Mouse (Mus musculus) lung, embryonic 14.5 days (tissue): ENCODE measurements around the gene Col23a1. TPM values are rescaled to one million over a fixed set of nuclear protein-coding genes. Genes with fewer than 3 reads are reported as not detected.
A peak's percentile ranks its signal among the peaks of the same experiment; 100 is the strongest.

ENCODE experiments used
- ATAC-seq: fragments of 200-750 bp; cut with Nextera tagmentation; 2 replicates; pipeline ENCODE4 v1.8.0; 2017; ENCODE audit warnings: mild to moderate bottlenecking, moderate TSS enrichment, moderate library complexity; ENCODE audit not compliant: insufficient read depth
- DNase-seq: peaks from one replicate; pipeline ENCODE4 v3.0.0-alpha.2; 2015
- H3K27ac ChIP-seq: fragments of 300-500 bp; sonication (generic); 2 replicates; pipeline ENCODE4 v1.5.1; 2014; ENCODE audit warnings: low read depth, mild to moderate bottlenecking, moderate library complexity
- H3K27me3 ChIP-seq: fragments of 300-500 bp; sonication (generic); 2 replicates; pipeline ENCODE4 v1.6.1; 2014; ENCODE audit warnings: low read length, control low read depth; ENCODE audit not compliant: insufficient read depth
- H3K36me3 ChIP-seq: fragments of 300-500 bp; sonication (generic); 2 replicates; pipeline ENCODE4 v1.6.1; 2014; ENCODE audit warnings: control low read depth; ENCODE audit not compliant: insufficient read depth
- H3K4me1 ChIP-seq: fragments of 300-500 bp; sonication (generic); 2 replicates; pipeline ENCODE4 v1.6.1; 2014; ENCODE audit warnings: antibody characterized with exemption, control low read depth; ENCODE audit not compliant: insufficient read depth
- H3K4me2 ChIP-seq: fragments of 300-500 bp; sonication (generic); 2 replicates; pipeline ENCODE4 v1.6.1; 2014; ENCODE audit warnings: mild to moderate bottlenecking
- H3K4me3 ChIP-seq: fragments of 300-500 bp; sonication (generic); 2 replicates; pipeline ENCODE4 v1.5.1; 2014; ENCODE audit warnings: low read depth, low read length
- H3K9ac ChIP-seq: fragments of 300-500 bp; sonication (generic); 2 replicates; pipeline ENCODE4 v1.6.1; 2014
- H3K9me3 ChIP-seq: fragments of 300-500 bp; sonication (generic); 2 replicates; pipeline ENCODE4 v1.6.1; 2016; ENCODE audit warnings: low read depth, low read length, control low read depth
- CTCF ChIP-seq: IDR thresholded peaks from 2 replicates; pipeline ENCODE4 v1.5.1; 2016; ENCODE audit warnings: antibody characterized with exemption, low read depth
- WGBS: fragments of 180-500 bp; shearing (Covaris S2); extraction: QIAGEN DNeasy Blood & Tissue Kit; methylation state at CpG from one replicate; pipeline ENCODE4 v1.1.7; 2014; 5-methylcytosine and 5-hydroxymethylcytosine counted together
- polyA plus RNA-seq: library from polyadenylated mRNA; unstranded; fragments of >200 nt; fragmentation: Nextera tagmentation; extraction: Ambion mirVana; gene quantifications from 2 replicates; pipeline ENCODE4 v1.2.1, GENCODE M21; 2014

The Col23a1 gene
- polyA plus RNA-seq, 1 experiment from 2014 or later: 29.4 TPM

- Histone ChIP-seq H3K4me2 (no peak overlapping the region), H3K27ac (no peak overlapping the region), H3K9me3 (no peaks in the 10 kb centered on the region), H3K4me1 (peaks cover under 1% of the 10 kb centered on the region; the same call in 1 of the 2 replicates), H3K9ac (no peak overlapping the region), H3K36me3 (no peaks in the 10 kb centered on the region), H3K27me3 (no peaks in the 10 kb centered on the region), H3K4me3 (no peak overlapping the region)
- 58% methylated on average over 4 of the region's 4 CpGs for WGBS
- ATAC-seq (no peak), DNase-seq (peak; percentile 25)
- no peak for TF ChIP-seq CTCF
Measured at GRCm38 (mm10) chr11:51343312-51343711, 53.6 kb downstream of the Col23a1 start.

GRCm38 (mm10) chr11:51343728-51344289 is 54.1 kb downstream of the Col23a1 start:
- DNase-seq (no peak), ATAC-seq (no peak)
- no peak for TF ChIP-seq CTCF
- Histone ChIP-seq H3K4me1 (no peaks in the 10 kb centered on the region), H3K9ac (no peak overlapping the region), H3K9me3 (no peaks in the 10 kb centered on the region), H3K4me3 (no peak overlapping the region), H3K4me2 (no peak overlapping the region), H3K27me3 (no peaks in the 10 kb centered on the region), H3K27ac (no peak overlapping the region), H3K36me3 (no peaks in the 10 kb centered on the region)
- WGBS: 82% methylated on average over 5 of the region's 5 CpGs

DNA sequence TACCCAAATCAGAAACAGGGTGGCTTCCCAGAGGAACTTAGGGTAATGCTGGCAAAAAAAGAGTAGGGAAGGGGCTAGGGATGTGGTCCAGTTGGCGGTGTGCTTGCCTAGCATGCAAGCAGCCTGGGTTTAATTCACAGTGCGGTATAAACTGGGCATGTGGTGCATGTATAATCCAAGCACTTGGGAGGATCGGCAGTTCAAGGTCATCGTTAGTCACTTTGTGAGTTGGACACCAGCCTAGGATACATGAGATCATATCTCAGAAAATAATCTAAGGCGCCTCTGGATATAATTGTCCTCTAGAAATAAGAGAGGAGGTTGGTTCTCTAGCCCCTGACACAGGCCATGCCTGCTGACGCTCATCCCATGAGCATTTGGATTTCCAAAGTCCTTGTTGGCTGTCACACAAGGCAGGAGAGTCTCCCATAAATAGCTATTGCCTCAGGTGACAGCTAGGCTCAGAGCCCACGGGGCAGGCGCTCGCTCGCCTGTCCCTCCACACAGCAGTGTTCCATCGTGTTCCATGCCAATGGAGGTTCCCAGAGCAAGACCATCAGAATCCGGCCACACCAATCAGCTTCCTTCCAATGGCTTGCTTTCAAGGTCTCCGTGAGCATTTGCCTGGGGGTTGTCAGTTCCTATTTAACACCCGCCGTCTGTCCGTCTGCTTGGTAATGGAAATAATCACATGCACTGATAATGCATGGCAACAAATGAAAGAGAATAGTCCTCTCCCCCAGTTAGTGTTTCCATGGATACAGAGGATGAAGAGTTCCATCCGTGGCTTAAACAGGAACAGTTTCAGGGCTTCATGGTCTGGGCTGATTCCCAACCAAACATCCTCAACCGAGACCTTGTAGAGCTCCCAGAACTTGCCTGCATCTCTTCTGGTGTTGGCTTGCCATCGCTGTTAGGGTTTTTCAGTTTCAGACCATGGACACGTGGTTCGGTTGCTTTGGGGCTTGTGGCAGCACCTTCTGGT is 56.1 kb downstream of the Col23a1 start:
- no peak overlapping the region for H3K9ac ChIP-seq
- no peak for TF ChIP-seq CTCF
- 77% methylated on average over 21 of the region's 21 CpGs for WGBS
- H3K36me3 ChIP-seq: no peaks in the 10 kb centered on the region
- H3K9me3 ChIP-seq: no peaks in the 10 kb centered on the region
- no peak overlapping the region for H3K4me2 ChIP-seq
- no peak for ATAC-seq
- peak; percentile 18 for DNase-seq
- H3K27me3 ChIP-seq: no peaks in the 10 kb centered on the region
- no peak overlapping the region for H3K4me3 ChIP-seq
- H3K4me1 ChIP-seq: no peaks in the 10 kb centered on the region
- no peak overlapping the region for H3K27ac ChIP-seq

DNA sequence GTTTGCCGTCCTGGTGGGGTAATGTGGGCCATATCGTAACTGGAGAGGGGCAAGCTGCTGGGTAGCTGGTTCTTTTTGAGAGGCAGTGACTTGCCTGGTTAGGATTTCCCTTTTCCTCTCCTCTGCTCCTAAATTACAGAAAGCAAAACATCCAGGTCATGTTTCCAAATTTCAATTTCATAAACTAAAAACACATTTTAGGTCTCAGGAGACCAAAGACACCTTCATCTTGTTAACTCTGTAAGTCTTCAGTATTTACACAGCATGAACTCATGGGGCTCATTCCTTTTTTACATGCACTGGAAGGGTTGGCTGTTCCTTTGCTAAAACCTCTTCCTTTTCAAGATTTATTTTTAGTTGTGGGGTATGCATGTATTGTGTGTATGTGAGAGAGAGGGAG is 58.0 kb downstream of the Col23a1 start:
- H3K4me2 ChIP-seq: no peak overlapping the region
- H3K27ac ChIP-seq: no peak overlapping the region
- ATAC-seq: no peak
- H3K9me3 ChIP-seq: no peaks in the 10 kb centered on the region
- WGBS: 66% methylated on average over 2 of the region's 2 CpGs
- H3K4me3 ChIP-seq: no peak overlapping the region
- TF ChIP-seq CTCF: no peak
- no peak overlapping the region for H3K9ac ChIP-seq
- no peak for DNase-seq
- no peaks in the 10 kb centered on the region for H3K27me3 ChIP-seq
- H3K36me3 ChIP-seq: no peaks in the 10 kb centered on the region
- peaks cover 5% of the 10 kb centered on the region for H3K4me1 ChIP-seq

DNA sequence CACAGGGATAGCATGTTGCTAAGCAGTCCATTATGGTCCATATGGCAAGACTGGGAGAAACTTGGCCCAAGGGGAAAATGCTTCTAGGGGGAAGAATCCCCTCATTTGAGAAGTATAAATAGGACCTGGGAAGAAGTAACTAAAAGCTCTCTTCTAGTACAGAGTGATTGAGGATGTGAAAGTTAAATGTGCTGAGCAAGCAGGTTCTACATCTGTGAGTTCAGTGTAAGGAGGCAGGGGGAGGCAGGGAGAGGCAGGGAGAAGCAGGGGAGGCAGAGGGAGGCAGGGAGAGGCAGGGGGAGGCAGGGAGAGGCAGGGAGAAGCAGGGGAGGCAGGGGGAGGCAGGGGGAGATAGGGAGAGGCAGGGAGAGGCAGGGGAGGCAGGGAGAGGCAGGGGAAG is 59.9 kb downstream of the Col23a1 start:
- no peak for TF ChIP-seq CTCF
- Histone ChIP-seq H3K27me3 (no peaks in the 10 kb centered on the region), H3K4me3 (no peak overlapping the region), H3K4me1 (peaks cover 5% of the 10 kb centered on the region), H3K27ac (no peak overlapping the region), H3K4me2 (no peak overlapping the region), H3K9me3 (no peaks in the 10 kb centered on the region), H3K9ac (no peak overlapping the region), H3K36me3 (no peaks in the 10 kb centered on the region)
- DNase-seq (peak; percentile 33), ATAC-seq (no peak)

GRCm38 (mm10) chr11:51351151-51351550 is 61.4 kb downstream of the Col23a1 start:
- no peak overlapping the region for H3K4me3 ChIP-seq
- DNase-seq (no peak), ATAC-seq (no peak)
- no peaks in the 10 kb centered on the region for H3K9me3 ChIP-seq
- H3K9ac ChIP-seq: no peak overlapping the region
- 54% methylated on average over 9 of the region's 9 CpGs for WGBS
- H3K4me2 ChIP-seq: no peak overlapping the region
- H3K27me3 ChIP-seq: no peaks in the 10 kb centered on the region
- H3K36me3 ChIP-seq: no peaks in the 10 kb centered on the region
- H3K27ac ChIP-seq: no peak overlapping the region
- peaks cover 5% of the 10 kb centered on the region for H3K4me1 ChIP-seq
- TF ChIP-seq CTCF: no peak

DNA sequence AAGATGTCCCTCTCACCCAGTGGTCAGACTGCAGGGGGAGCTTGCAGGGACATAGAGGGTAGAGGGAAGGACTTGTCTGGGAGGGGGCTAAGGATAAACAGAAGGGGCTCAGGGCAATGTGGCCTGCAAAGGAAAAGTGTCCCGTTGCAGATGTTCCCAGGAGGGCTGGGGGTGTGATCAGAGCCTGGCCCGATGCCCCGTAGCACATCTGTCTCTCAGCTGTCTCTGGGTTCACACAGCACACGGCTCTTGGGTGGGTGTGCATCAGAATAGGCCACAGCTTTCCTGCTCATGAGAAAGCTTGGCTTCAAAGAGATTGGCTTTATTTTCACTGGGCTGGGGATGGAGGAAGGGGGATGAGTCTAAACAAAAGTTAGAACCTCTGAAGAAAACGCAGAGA is 62.1 kb downstream of the Col23a1 start:
- peak; percentile 52; the same call in 1 of the 2 replicates for ATAC-seq
- WGBS: 30% methylated on average over 5 of the region's 5 CpGs
- no peak overlapping the region for H3K4me3 ChIP-seq
- no peak overlapping the region for H3K9ac ChIP-seq
- no peaks in the 10 kb centered on the region for H3K27me3 ChIP-seq
- no peak for TF ChIP-seq CTCF
- H3K9me3 ChIP-seq: no peaks in the 10 kb centered on the region
- DNase-seq: peak; percentile 33
- H3K27ac ChIP-seq: no peak overlapping the region; the same call in 1 of the 2 replicates
- H3K4me1 ChIP-seq: peaks cover 5% of the 10 kb centered on the region
- no peaks in the 10 kb centered on the region for H3K36me3 ChIP-seq
- H3K4me2 ChIP-seq: no peak overlapping the region
